Mouse (Mus musculus) right cerebral cortex, postnatal 25 days (tissue): ENCODE measurements around the gene Gm11492.
A peak's percentile ranks its signal among the peaks of the same experiment; 100 is the strongest.

Experiments used
- DNase-seq: peaks from one replicate; pipeline ENCODE4 v3.0.0; 2022

The Gm11492 gene

DNA sequence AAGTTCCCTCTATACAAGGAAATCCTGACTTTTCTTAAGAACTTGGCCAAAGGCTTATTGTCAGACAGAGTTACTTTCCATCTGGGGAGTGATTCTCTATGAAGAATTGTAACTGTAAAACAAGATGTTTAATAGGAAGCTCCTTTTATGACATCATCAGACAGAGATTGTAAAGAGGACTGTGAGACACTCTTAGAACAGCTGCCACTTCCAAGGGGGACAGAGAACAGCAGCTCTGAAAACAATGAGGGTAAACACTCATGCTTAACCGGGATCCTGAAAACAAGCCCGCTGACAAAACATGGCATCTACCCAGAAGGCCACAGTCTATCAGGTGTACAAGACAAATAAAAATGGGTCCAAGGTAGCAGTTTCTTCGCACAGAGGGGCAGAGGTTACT lies at the start of gene Gm11492:
Gm11492 (plus strand) TSS at position 153 of the 400 bp plus-strand sequence.
- DNase-seq: no peak

DNA sequence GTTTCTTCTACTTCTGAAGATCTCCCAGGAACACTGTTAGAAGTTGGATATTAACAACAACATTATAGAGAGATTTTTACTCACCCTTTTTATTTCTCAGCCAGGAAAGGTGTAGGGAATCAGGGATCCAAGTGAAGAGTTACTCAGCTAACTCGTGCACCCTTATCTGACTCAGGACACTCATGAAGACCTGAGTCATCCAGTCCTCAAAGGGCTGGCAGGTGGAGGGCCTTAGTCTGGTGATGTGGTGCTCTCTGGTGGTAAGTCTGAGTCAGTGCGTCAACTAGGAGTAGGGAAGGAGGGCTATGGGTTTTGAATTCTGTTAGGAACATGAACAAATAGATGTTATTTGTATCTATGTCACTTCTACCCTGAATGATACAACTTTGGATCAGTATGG lies 47.2 kb upstream of the Gm11492 start:
- peak; percentile 10 for DNase-seq

DNA sequence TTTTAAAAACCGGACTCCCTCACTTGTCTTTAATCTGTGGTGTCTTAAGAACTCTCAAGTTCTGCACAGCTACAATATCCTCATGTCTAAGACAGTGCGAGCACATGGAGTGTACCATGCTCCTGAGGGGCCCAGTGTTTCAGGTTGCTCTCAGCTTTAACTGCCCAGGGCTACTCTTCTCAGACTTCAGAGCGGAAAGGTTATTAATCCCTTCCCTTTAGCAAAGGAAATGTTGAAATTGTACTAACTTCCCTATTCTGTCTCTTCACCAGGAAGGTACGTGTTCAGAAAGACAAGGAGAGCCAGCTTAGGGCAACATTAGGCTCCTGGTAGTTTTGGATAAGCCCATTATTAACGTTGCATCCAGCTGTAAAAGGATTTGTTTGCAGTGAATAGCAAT lies 43.0 kb upstream of the Gm11492 start:
- no peak for DNase-seq

- no peak for DNase-seq
These were observed 42.5 kb upstream of the Gm11492 start for GRCm38 (mm10) chr11:87523967-87524366.

GRCm38 (mm10) chr11:87524780-87525179 lies 41.7 kb upstream of the Gm11492 start:
- no peak for DNase-seq

- DNase-seq: no peak
These were observed 39.1 kb upstream of the Gm11492 start for GRCm38 (mm10) chr11:87527364-87527763.

- no peak for DNase-seq
These were observed 38.5 kb upstream of the Gm11492 start for GRCm38 (mm10) chr11:87527990-87528389.

DNA sequence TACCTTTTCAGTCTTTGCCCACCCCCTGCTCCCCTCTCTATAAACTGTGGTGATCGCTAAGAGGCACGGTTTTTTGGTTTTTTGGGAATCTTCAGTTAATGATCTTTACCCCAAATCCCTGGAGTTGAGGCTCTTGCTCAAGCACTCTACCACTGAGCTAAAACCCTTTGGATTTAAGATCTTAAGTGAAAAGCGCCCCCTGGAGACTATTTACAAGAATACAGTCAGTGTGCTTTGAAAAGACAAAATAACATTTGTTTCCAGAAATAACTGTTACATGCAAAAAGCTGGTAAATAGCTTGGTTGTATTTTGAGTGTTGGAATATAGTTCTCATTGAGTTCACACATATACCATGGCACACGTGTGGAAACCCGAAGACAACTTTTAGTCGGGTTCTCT lies 34.8 kb upstream of the Gm11492 start:
- DNase-seq: no peak

- no peak for DNase-seq
These were observed 24.2 kb upstream of the Gm11492 start for GRCm38 (mm10) chr11:87542285-87542684.

DNA sequence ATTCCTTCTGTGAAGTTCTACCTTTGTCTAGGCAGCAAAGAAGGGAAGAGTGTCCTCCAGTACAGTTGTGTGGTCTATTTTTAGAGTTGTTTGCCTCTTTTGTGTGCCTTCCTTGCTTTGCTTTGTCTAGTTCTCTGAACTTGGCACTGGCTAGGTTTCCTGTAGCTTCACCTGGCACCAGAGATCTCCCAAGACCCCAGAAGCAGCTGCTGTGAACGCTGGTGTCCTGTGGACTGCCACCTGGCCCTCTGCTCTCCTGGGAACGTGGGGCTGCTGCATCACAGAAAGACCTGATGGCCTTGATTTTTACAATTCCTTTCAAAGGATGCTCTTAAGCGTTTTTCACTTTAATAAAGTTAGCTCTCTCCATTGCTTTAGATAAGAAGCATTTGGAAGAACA lies 23.5 kb upstream of the Gm11492 start:
- DNase-seq: no peak

DNA sequence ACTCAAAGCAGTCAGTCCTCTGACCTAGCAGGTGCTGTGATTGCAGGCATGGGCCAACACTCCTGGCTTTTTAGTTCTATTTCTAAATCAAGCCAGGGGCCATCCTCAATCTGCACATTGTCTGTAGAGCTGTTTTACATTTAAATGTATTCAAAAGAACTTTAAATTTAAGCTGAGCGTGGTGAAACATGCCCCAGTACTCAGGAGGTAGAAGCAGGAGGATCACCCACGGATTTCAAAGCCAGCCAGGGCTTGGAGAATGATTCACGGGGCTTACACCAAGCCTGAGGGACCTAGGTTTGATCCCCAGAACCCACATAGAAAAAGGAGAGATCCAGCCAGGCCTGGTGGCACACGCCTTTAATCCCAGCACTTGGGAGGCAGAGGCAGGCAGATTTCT lies 13.1 kb upstream of the Gm11492 start:
- DNase-seq: no peak

DNA sequence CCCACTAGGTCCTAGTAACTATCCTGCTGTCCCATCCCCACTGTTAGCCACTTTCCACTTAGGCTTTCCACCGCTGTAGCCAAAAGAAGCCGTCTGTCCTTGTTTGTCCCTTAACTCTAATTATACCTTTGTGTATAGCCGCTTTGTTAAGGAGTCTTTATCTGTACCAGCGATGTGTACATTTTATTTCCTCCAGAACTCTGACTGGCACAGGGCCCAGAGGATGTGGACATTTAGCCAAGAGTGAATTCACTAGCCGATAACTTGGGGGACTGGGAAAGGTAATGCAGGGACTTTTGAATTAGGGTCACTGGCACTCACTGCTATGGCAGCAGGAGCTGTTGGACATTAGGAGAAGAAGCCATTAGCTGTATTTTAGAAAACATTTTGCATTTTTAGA lies 12.1 kb upstream of the Gm11492 start:
- no peak for DNase-seq

DNA sequence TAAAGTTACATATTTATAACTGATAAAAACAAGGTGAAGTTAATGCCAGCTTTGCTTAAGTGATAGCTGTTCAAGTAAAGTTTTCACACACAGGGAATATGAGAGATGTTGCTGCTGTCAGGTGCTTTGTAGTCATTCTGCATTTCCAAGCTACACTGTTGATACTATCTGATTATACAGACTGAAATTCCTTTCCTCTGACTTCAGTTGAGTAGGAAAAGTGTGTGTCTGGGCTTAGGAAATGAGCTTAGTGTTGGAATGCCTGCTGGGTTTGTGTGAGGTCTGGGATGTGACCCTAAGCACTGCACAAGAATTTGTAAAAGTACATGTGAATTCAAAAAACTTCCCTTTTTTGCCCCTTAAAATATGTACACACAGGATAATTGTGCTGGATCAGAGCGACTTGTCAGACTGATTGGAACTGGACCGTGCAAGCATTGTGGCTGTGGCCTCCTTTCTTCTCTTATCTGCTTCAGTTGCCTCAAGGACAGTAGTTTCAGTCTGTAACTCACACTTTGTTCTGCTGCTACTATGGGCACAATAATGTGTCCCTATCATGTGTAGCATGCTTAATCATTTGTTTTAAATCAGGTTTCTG lies 11.2 kb upstream of the Gm11492 start:
- no peak for DNase-seq

DNA sequence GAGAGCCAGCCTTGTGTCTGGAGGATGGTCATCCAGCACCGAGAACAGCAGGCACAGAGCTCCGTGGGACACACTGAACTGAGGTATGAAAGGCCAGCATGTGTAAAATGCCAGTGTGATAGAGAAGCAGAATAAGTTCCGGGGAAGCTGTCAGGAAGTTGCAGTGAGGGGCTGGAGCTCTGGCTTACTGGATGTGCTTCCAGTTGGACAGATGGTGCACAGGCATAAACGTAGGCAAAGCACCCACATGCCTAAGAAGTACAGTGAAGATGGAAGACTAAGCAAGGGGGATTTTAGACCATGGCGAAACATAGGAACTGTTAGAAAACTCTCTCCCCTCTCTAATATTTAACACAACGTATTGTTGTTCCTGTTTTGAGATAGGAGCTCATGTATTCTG lies 5.2 kb upstream of the Gm11492 start:
- no peak for DNase-seq

DNA sequence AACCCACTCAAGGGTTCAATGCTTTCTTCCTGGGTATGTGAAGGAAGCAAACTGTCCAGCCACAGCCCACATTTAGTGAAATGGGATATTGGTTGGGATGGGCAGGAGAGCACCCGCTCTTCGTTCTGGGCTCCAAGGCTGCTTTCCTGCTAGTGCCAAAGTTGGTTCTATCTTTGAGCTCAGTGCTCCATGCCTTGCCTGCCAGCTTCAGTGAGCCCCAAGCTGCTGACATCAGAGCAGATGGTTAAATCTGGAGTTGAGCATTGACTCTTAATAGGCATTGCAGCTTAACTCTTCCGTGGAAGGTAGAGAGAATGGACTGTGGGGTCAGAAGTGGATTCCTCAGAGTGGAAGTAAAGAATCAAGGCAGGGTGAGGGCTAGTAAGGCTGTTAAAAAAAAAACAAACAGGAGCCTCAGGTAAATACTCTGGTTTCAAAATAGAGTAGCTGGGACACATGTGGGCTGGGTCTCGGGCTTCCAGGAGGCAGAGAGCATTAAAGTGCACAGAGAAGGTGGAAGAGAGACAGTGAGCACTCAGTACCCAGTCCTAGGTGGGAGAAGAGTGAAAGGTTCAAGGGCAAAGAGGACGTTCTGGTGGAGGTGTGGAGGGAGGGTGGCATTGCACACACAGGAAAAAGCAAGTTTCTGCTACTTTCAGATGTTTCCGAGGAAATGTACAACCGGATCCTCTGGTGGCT lies 2.0 kb downstream of the Gm11492 start, which contains the start of gene Sept4:
Sept4 (plus strand) TSS at position 649 of the 699 bp plus-strand sequence.
- no peak for DNase-seq

DNA sequence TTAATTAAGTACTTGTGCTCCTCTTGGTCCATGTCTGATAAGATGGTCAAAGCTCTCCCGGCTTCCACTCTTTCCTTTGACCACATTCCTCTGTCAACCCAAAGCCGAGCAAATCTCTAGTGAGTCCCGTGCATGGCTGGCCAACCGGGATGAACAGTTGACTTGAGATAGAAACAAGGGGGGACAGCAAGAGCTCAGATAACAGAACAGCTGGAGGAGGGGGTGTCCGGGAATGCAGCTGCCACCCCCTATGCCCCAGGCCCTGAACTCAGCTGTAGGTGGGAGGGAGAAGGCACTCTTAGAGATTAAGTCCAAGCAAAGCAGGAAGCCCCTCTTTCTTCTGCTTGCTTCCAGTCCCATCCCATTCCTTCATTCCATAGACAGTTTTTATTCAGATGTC lies 4.3 kb downstream of the Gm11492 start:
- DNase-seq: no peak

DNA sequence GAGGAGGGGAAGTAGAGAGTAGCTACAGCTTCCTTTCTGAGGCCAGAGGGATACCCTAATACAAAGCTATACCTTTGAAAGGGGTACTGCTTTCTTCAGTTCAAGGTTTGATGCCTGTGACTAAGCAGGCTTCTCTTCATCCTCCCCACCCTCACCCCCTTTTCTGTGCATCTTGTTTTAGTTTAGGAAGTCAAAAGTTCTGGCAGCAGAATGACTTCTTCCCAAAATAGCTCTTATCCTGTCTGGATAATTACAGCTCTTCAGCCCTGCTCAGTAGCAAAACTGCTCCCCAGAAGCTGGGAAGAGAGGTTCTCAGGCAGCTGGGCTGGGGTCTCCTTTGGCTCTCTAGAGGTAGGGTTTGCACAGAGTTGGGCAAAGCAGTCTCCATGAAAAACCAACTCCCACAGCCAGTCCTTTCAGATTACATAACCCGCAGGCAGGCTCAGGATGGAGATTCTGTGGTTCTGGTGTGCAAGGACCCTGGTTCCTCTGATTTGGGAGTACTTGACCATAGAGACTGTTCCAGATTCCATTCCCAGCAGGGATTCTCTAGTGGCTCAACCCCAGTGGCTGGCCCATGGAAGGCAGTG lies 5.0 kb downstream of the Gm11492 start:
- no peak for DNase-seq

GRCm38 (mm10) chr11:87573751-87574150 lies 7.3 kb downstream of the Gm11492 start:
- DNase-seq: no peak

DNA sequence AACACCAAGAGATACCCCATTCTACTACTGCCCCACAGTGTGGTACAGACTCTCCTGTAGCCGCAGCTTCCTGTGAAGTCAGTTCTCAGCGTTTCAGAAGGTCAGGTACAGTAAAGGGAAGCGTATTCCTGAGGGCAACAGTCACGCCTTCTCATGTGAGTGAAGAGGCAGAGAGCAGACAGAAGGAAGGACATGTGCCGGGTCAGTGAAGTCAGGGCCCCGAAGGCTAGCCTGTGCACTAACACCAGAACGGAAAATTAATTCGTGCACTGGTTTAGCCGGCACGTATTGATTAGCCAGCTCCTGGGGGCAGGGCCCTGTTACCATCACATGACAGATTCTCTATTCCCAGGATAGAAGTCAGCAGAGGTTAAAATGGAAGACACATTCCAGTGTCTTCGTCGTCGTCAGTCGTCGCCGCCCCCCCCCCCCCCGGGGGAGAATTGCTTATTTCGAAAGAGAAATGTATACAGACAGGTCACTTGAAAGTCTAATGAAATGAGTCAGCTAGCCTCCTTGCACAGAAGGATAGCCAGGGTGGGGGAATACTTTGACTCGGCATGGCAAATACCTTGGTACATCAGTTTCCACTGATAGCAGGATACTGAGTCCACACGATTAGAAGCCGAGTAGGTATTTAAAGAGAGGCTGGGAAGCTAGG lies 8.2 kb downstream of the Gm11492 start:
- no peak for DNase-seq

DNA sequence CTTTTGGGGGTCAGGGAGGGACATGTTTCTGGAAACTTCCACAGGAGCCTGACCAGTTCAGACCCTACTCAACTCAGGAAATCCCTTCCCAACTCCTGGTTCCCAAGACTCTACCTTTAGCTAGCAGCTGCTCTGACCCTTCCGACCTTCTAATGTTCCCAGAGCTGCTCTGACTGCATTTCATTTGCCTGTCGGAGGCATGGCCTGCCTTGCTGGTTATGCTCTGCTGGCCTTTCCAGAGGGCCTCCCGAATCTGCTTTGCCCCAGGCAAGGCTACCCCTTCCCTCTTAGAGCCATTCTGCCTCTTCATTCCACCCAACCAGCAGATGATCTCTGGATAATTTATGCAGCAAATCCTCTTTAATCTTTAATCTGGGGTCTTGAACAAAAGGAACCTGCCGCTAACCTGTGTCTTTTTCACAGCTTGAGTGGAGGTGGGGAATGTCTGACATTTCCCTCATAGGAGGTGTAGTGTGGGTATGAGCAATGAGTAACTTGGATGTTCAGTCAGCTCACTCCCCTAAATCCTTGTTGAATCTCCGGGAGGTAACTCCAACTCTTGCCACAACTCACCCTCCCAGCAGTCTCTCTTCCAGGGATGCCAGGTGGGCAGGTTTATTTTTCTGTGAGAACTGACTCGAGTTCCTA lies 11.3 kb downstream of the Gm11492 start:
- DNase-seq: peak; percentile 34

DNA sequence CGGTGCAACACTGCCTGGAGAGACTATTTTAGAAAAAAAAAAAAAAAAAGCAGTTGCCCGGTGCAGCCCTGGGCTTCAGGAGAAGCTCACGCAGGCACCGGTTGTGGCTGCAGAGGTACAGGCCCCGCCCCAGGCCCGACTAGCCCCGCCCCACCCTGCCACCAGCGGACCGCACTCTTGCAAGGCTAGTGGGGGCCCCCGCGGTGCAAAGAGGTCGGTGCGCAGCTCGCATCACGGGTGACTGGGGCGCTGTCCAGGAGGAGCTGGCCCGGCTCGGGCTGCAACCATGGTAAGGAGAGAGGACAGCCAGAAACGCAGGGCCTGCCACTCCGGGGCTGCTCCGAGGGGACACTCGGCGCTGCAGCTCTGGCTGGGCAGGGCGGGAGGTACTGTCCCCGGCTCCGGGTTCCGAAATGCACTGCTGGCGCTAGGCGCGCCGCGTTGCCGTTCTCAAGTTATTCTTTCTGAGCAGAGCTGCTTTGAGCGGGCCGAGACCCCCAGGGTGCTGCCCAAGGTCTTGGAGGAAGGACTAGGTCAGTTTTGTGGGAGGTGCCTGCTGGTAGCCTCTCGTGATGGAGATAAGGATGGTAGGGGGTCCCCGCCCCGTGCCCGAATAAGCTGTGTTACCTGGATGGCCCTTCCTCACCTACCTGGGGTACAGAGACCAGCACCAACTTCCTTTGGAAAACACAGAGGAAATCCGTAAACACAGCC lies 12.0 kb downstream of the Gm11492 start:
- peak; percentile 71 for DNase-seq

DNA sequence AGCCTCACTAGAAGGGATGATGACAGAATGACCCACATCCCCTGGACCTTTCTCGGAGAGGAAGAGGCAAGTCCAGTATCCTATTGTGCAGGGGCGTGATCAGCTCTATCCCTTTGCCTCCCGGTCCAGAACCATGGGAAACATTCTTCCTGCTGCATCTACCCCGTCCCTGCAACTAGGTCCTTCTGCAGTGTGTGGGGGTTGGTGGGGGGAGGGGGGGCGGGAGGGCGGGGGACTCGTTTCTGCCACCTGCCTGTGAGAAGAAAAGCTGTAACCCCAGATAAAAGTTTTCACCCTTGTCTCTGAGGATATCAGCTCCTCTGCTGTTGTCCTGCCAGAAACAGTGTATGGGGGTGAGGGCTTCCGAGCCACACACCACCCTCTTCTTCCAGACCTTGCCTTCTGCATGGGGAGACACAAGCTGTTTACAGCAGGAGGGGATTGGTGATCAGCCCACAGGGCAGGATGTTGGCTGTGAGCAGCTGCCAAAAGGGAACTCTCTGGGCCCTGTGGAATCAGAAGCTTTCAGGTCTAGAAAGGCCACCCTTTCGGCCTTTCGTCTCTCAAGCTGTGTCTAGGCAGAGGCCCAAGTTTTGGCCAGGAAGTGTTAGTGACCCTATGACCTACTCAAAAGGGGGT lies 12.6 kb downstream of the Gm11492 start:
- DNase-seq: no peak
